Mouse (Mus musculus): ENCODE measurements around the gene BC030870.
A peak's percentile ranks its signal among the peaks of the same experiment; 100 is the strongest.
"Not testable (repeated sequence)": the region's sequence is repeated elsewhere in the genome, so short reads cannot be mapped to it uniquely, and the experiment has no call there.

Gene BC030870

GRCm38 (mm10) chr8:65129199-65129788 lies at the start of gene BC030870:
TSS of gene BC030870 (minus strand) at chr8:65129563.
- DNase-seq, result no peak

- no peak for DNase-seq
Measured at GRCm38 (mm10) chr8:65174746-65175476, 45.5 kb upstream of the BC030870 start.

- no peak for DNase-seq
Measured at GRCm38 (mm10) chr8:65169184-65169583, 39.8 kb upstream of the BC030870 start.

- not testable (repeated sequence) for DNase-seq
Measured at GRCm38 (mm10) chr8:65160676-65161075, 31.3 kb upstream of the BC030870 start.

- DNase-seq, result no peak
Measured at GRCm38 (mm10) chr8:65159096-65159748, 29.9 kb upstream of the BC030870 start.

GRCm38 (mm10) chr8:65157901-65158300 lies 28.5 kb upstream of the BC030870 start:
- no peak for DNase-seq

GRCm38 (mm10) chr8:65138830-65139466 lies 9.6 kb upstream of the BC030870 start:
- DNase-seq, result no peak

GRCm38 (mm10) chr8:65126454-65126853 lies 2.9 kb downstream of the BC030870 start:
- DNase-seq, result no peak

- no peak for DNase-seq
Measured at GRCm38 (mm10) chr8:65126014-65126413, 3.3 kb downstream of the BC030870 start.

GRCm38 (mm10) chr8:65112092-65112491 lies 17.3 kb downstream of the BC030870 start:
- DNase-seq, result no peak

- peak; percentile 20 to 74 for DNase-seq
Measured at GRCm38 (mm10) chr8:65110285-65110691, 19.1 kb downstream of the BC030870 start.

- DNase-seq, result no peak
Measured at GRCm38 (mm10) chr8:65108936-65109335, 20.4 kb downstream of the BC030870 start.

- no peak for DNase-seq
Measured at GRCm38 (mm10) chr8:65107936-65108718, 21.2 kb downstream of the BC030870 start.

- DNase-seq, result no peak
Measured at GRCm38 (mm10) chr8:65104041-65104440, 25.3 kb downstream of the BC030870 start.

GRCm38 (mm10) chr8:65103632-65104031 lies 25.7 kb downstream of the BC030870 start:
- DNase-seq, result no peak

- DNase-seq, result peak; percentile 52 to 79
Measured at GRCm38 (mm10) chr8:65099735-65100134, 29.6 kb downstream of the BC030870 start.

- DNase-seq, result peak; percentile 9 to 45
Measured at GRCm38 (mm10) chr8:65097760-65098415, 31.5 kb downstream of the BC030870 start.

- no peak for DNase-seq
Measured at GRCm38 (mm10) chr8:65089781-65090180, 39.6 kb downstream of the BC030870 start.

- no peak for DNase-seq
Measured at GRCm38 (mm10) chr8:65088120-65088519, 41.2 kb downstream of the BC030870 start.

GRCm38 (mm10) chr8:65087711-65088110 lies 41.7 kb downstream of the BC030870 start:
- no peak for DNase-seq

- DNase-seq, result no peak
Measured at GRCm38 (mm10) chr8:65085680-65086079, 43.7 kb downstream of the BC030870 start.

- no peak for DNase-seq
Measured at GRCm38 (mm10) chr8:65080731-65081130, 48.6 kb downstream of the BC030870 start.

Data from kidney, adult 8-10 months (tissue).